Mouse (Mus musculus): ENCODE data around the gene Olfr1373. TPM values are rescaled to one million over a fixed set of nuclear protein-coding genes. Genes with fewer than 3 reads are reported as not detected.
A peak's percentile ranks its signal among the peaks of the same experiment; 100 is the strongest.
"Not testable (repeated sequence)": the region's sequence is repeated elsewhere in the genome, so short reads cannot be mapped to it uniquely, and the experiment has no call there.

Olfr1373 gene
- polyA plus RNA-seq, 1 experiment: not detected

- Histone ChIP-seq H3K27me3 (replicated peaks; ENCODE audit: control insufficient read depth, insufficient read depth, low read length) (0 out of 2 replicates have a peak, but pooled peaks cover 2% of the 10 kb centered on the region), H3K27ac (ENCODE audit: insufficient read depth, low read depth, low read length) (no peak overlapping the region), H3K4me1 (ENCODE audit: control insufficient read depth, insufficient read depth, low read length) (peaks cover 5% of the 10 kb centered on the region; the same call in 1 of the 2 replicates), H3K36me3 (ENCODE audit: control insufficient read depth, insufficient read depth, low read length) (peaks cover 24% of the 10 kb centered on the region), H3K4me3 (ENCODE audit: insufficient read depth, low read depth, low read length) (no peak overlapping the region)
- peak; percentile 74 for DNase-seq
- TF ChIP-seq CTCF (conservative IDR thresholded peaks at IDR 0.05; ENCODE audit: insufficient read depth, insufficient read length, low read depth, low read length) (no peak), POLR2A (IDR thresholded peaks at IDR 0.05; ENCODE audit: low read depth, low read length) (no peak)
- WGBS: 34% methylated on average over 6 of the region's 6 CpGs
These were observed 23.3 kb downstream of the Olfr1373 start for GRCm38 (mm10) chr11:52122045-52122444.

- H3K4me1 ChIP-seq (ENCODE audit: control insufficient read depth, insufficient read depth, low read length); DNase-seq; H3K27ac ChIP-seq (ENCODE audit: insufficient read depth, low read depth, low read length); H3K27me3 ChIP-seq (replicated peaks; ENCODE audit: control insufficient read depth, insufficient read depth, low read length); H3K4me3 ChIP-seq (ENCODE audit: insufficient read depth, low read depth, low read length): not testable (repeated sequence)
- H3K36me3 ChIP-seq (ENCODE audit: control insufficient read depth, insufficient read depth, low read length): peaks cover 26% of the 10 kb centered on the region
- TF ChIP-seq CTCF (conservative IDR thresholded peaks at IDR 0.05; ENCODE audit: insufficient read depth, insufficient read length, low read depth, low read length): 0 out of 2 replicates have a peak, but pooled peaks have one; percentile 9
These were observed 24.9 kb downstream of the Olfr1373 start for GRCm38 (mm10) chr11:52120415-52120814.

DNA sequence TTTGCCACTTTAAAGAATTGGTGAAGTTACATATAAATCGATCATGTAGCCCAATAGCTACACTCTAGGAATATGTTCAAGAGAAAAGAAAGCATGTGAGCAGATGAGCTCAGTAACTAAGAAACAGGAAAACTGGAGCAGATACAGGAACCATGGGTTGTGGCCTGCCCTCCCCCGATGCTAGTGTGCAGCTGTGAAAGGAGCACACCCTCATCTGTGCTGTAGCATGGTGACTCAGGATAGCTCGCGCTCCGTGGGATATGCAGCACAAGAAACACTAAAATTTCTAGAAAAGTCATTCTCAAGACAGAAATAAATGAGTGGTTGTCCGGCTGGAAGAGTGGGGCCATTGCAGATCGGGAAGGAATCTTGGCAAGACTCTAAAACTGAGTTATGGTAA, 28.2 kb downstream of the Olfr1373 start:
- 90% methylated on average over 7 of the region's 7 CpGs for WGBS
- H3K27me3 ChIP-seq (replicated peaks; ENCODE audit: control insufficient read depth, insufficient read depth, low read length): 0 out of 2 replicates have a peak, but pooled peaks cover 2% of the 10 kb centered on the region
- TF ChIP-seq CTCF (conservative IDR thresholded peaks at IDR 0.05; ENCODE audit: insufficient read depth, insufficient read length, low read depth, low read length) (no peak), POLR2A (IDR thresholded peaks at IDR 0.05; ENCODE audit: low read depth, low read length) (no peak)
- no peak overlapping the region for H3K27ac ChIP-seq (ENCODE audit: insufficient read depth, low read depth, low read length)
- H3K36me3 ChIP-seq (ENCODE audit: control insufficient read depth, insufficient read depth, low read length): peaks cover 30% of the 10 kb centered on the region
- H3K4me1 ChIP-seq (ENCODE audit: control insufficient read depth, insufficient read depth, low read length): peaks cover 5% of the 10 kb centered on the region; the same call in 1 of the 2 replicates
- H3K4me3 ChIP-seq (ENCODE audit: insufficient read depth, low read depth, low read length): no peak overlapping the region
- no peak for DNase-seq

- not testable (repeated sequence) for H3K27ac ChIP-seq (ENCODE audit: insufficient read depth, low read depth, low read length); DNase-seq; H3K4me3 ChIP-seq (ENCODE audit: insufficient read depth, low read depth, low read length); H3K4me1 ChIP-seq (ENCODE audit: control insufficient read depth, insufficient read depth, low read length); H3K27me3 ChIP-seq (replicated peaks; ENCODE audit: control insufficient read depth, insufficient read depth, low read length)
- WGBS: 93% methylated on average over 6 of the region's 6 CpGs
- peaks cover 26% of the 10 kb centered on the region for H3K36me3 ChIP-seq (ENCODE audit: control insufficient read depth, insufficient read depth, low read length)
These were observed 29.2 kb downstream of the Olfr1373 start for GRCm38 (mm10) chr11:52116117-52116516.

GRCm38 (mm10) chr11:52115479-52115878, 29.8 kb downstream of the Olfr1373 start:
- Histone ChIP-seq H3K27ac (ENCODE audit: insufficient read depth, low read depth, low read length) (no peak overlapping the region), H3K4me3 (ENCODE audit: insufficient read depth, low read depth, low read length) (no peak overlapping the region), H3K27me3 (replicated peaks; ENCODE audit: control insufficient read depth, insufficient read depth, low read length) (no peaks in the 10 kb centered on the region), H3K36me3 (ENCODE audit: control insufficient read depth, insufficient read depth, low read length) (peaks cover 23% of the 10 kb centered on the region), H3K4me1 (ENCODE audit: control insufficient read depth, insufficient read depth, low read length) (no peaks in the 10 kb centered on the region)
- WGBS: 95% methylated on average over 3 of the region's 3 CpGs
- no peak for DNase-seq
- TF ChIP-seq CTCF (conservative IDR thresholded peaks at IDR 0.05; ENCODE audit: insufficient read depth, insufficient read length, low read depth, low read length): no peak
- no peak for TF ChIP-seq POLR2A (IDR thresholded peaks at IDR 0.05; ENCODE audit: low read depth, low read length)

DNA sequence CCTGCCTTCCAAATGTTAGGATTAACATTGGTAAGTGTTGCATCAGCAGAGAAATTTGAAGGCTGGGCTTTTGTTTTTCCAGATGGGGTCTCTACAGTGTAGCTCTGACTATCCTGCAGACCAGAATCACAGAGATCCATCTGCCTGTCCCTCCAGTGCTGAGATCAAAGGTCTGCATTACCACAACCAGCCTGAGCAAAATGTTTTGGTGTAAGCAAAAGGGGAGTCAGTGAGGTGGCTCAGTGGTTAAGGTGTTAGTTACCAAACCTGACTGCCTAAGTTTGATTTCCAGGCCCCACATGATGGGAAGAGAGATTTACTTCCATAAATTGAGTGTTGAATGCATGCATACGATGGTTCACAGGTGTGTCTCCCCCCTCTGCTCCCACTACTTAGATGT, 35.9 kb downstream of the Olfr1373 start:
- DNase-seq: peak; percentile 50
- peaks cover 26% of the 10 kb centered on the region for H3K4me1 ChIP-seq (ENCODE audit: control insufficient read depth, insufficient read depth, low read length)
- no peak overlapping the region for H3K4me3 ChIP-seq (ENCODE audit: insufficient read depth, low read depth, low read length)
- H3K36me3 ChIP-seq (ENCODE audit: control insufficient read depth, insufficient read depth, low read length): peaks cover 4% of the 10 kb centered on the region; the same call in 1 of the 2 replicates
- H3K27me3 ChIP-seq (replicated peaks; ENCODE audit: control insufficient read depth, insufficient read depth, low read length): no peaks in the 10 kb centered on the region
- WGBS: 74% methylated on average over 1 of the region's 1 CpGs
- TF ChIP-seq CTCF (conservative IDR thresholded peaks at IDR 0.05; ENCODE audit: insufficient read depth, insufficient read length, low read depth, low read length) (no peak), POLR2A (IDR thresholded peaks at IDR 0.05; ENCODE audit: low read depth, low read length) (no peak)
- no peak overlapping the region for H3K27ac ChIP-seq (ENCODE audit: insufficient read depth, low read depth, low read length)

GRCm38 (mm10) chr11:52108796-52109195, 36.5 kb downstream of the Olfr1373 start:
- 77% methylated on average over 5 of the region's 5 CpGs for WGBS
- H3K4me1 ChIP-seq (ENCODE audit: control insufficient read depth, insufficient read depth, low read length): peaks cover 30% of the 10 kb centered on the region
- no peaks in the 10 kb centered on the region for H3K27me3 ChIP-seq (replicated peaks; ENCODE audit: control insufficient read depth, insufficient read depth, low read length)
- H3K36me3 ChIP-seq (ENCODE audit: control insufficient read depth, insufficient read depth, low read length): 0 out of 2 replicates have a peak, but pooled peaks cover 2% of the 10 kb centered on the region
- TF ChIP-seq POLR2A (IDR thresholded peaks at IDR 0.05; ENCODE audit: low read depth, low read length) (no peak), CTCF (conservative IDR thresholded peaks at IDR 0.05; ENCODE audit: insufficient read depth, insufficient read length, low read depth, low read length) (no peak)
- no peak for DNase-seq
- H3K27ac ChIP-seq (ENCODE audit: insufficient read depth, low read depth, low read length): no peak overlapping the region
- H3K4me3 ChIP-seq (ENCODE audit: insufficient read depth, low read depth, low read length): no peak overlapping the region

- no peak for TF ChIP-seq CTCF (conservative IDR thresholded peaks at IDR 0.05; ENCODE audit: insufficient read depth, insufficient read length, low read depth, low read length)
- TF ChIP-seq POLR2A (IDR thresholded peaks at IDR 0.05; ENCODE audit: low read depth, low read length): no peak
- H3K36me3 ChIP-seq (ENCODE audit: control insufficient read depth, insufficient read depth, low read length): no peaks in the 10 kb centered on the region
These were observed 38.9 kb downstream of the Olfr1373 start for GRCm38 (mm10) chr11:52106438-52106837.

More at GRCm38 (mm10) chr11:52106438-52106837, 38.9 kb downstream of the Olfr1373 start:
- WGBS: 84% methylated on average over 1 of the region's 1 CpGs
- Histone ChIP-seq H3K4me1 (ENCODE audit: control insufficient read depth, insufficient read depth, low read length) (peaks cover 38% of the 10 kb centered on the region), H3K27me3 (replicated peaks; ENCODE audit: control insufficient read depth, insufficient read depth, low read length) (no peaks in the 10 kb centered on the region), H3K4me3 (ENCODE audit: insufficient read depth, low read depth, low read length) (no peak overlapping the region), H3K27ac (ENCODE audit: insufficient read depth, low read depth, low read length) (no peak overlapping the region)
- no peak for DNase-seq
